Mouse (Mus musculus) lung, adult 2 months (tissue): Measurements from ENCODE around the gene Glis1.

Experiments
- CTCF ChIP-seq: fragments of 200-500 bp; IDR thresholded peaks from 2 replicates; pipeline ENCODE4 v1.5.1; 2011; ENCODE audit warnings: mild to moderate bottlenecking, low read length, control low read depth; ENCODE audit not compliant: insufficient read depth
- POLR2A ChIP-seq: fragments of 200-500 bp; IDR thresholded peaks from 2 replicates; pipeline ENCODE4 v1.6.1; 2011; ENCODE audit warnings: low read depth, mild to moderate bottlenecking, control low read depth, low read length, borderline replicate concordance; ENCODE audit errors: extremely low read depth

- TF ChIP-seq CTCF: no peak
- TF ChIP-seq POLR2A: no peak
Measured at GRCm38 (mm10) chr4:107550096-107550495, 115.7 kb downstream of the Glis1 start.
